Mouse (Mus musculus) spleen, adult 12 weeks (tissue): ENCODE measurements around the gene Cts3.
"Not testable (repeated sequence)": the region's sequence is repeated elsewhere in the genome, so short reads cannot be mapped to it uniquely, and the experiment has no call there.

Experiments
- DNase-seq: peaks from one replicate; pipeline ENCODE4 v3.0.0; 2022; ENCODE audit warnings: low spot score

Gene Cts3

GRCm38 (mm10) chr13:61570027-61570426 lies at the start of gene Cts3:
Cts3 (minus strand) TSS chr13:61570127.
- DNase-seq = no peak

GRCm38 (mm10) chr13:61568074-61568473 lies 1.9 kb downstream of the Cts3 start, which contains the start of gene Gm49352:
Gm49352 (minus strand) TSS chr13:61568174.
- DNase-seq = not testable (repeated sequence)

DNA sequence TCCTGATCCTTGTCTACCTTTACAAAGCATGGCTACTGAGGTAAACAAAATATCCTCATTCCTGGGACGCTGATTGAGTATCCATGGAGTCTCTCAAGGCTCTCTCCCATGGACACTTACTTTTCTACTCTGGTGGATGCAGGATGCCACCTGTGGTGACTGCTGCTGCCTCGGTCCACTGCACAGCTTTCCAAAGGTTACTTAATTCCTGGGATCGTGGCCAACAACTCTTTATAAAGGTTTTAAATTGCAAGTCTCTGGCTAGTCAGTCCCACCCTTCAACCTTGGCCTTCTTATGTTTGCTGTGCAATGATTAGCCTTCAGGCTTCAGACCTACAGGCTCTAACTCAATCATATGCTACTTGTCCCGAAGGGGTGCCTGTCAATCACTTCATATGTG lies 28.3 kb downstream of the Cts3 start, which contains the start of gene Ctsm:
Ctsm (minus strand) TSS at position 209 of the 400 bp plus-strand sequence.
- no peak for DNase-seq
